Mouse (Mus musculus): ENCODE results near the gene Mkrn2. TPM values are rescaled to one million over a fixed set of nuclear protein-coding genes. Genes with fewer than 3 reads are reported as not detected.
A peak's percentile ranks its signal among the peaks of the same experiment; 100 is the strongest.

The Mkrn2 gene
- polyA plus RNA-seq, 1 experiment from 2014 or later, result 36.4 TPM

- H3K4me3 ChIP-seq (replicated peaks; ENCODE audit: low read length), result peak overlapping the region; percentile 92
- H3K27me3 ChIP-seq (ENCODE audit: control insufficient read depth, insufficient read depth, low read length), result no peaks in the 10 kb centered on the region
- ATAC-seq (ENCODE audit: low FRiP score), result peak; percentile 18; the same call in 1 of the 2 replicates
- WGBS, result 61% methylated on average over 4 of the region's 4 CpGs
- no peak for DNase-seq (ENCODE audit: low spot score)
- H3K4me1 ChIP-seq (replicated peaks; ENCODE audit: control insufficient read depth, insufficient read depth, low read length), result peaks cover 11% of the 10 kb centered on the region
- H3K27ac ChIP-seq, result no peak overlapping the region
- no peak overlapping the region for H3K9ac ChIP-seq
- peaks cover 8% of the 10 kb centered on the region for H3K36me3 ChIP-seq (replicated peaks; ENCODE audit: control insufficient read depth, insufficient read depth)
- H3K4me2 ChIP-seq (replicated peaks), result peak overlapping the region; percentile 67
- H3K9me3 ChIP-seq (ENCODE audit: control insufficient read depth, low read length), result no peaks in the 10 kb centered on the region
Measured at GRCm38 (mm10) chr6:115601322-115601714, 384 bp upstream of the Mkrn2 start.

DNA sequence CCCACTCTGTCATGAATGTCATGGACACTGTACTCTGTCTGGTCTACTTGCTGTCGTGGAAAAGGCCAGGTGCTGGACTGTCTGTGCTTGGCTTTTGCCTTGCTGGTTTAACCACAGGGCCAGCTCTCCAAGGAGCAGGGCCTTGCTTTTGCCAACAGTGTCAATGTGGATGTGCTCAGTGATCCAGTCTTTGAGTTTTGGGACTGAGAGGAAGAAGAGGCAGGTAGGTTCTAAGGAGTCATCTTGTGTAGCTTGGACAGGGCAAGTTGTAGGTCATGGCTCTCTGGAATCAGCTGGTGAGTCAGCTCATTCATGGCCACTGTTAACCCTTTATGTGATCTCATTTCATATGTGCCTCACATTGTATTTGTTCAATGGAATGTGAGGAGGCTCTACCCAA lies 4.8 kb downstream of the Mkrn2 start:
- WGBS, result 91% methylated on average over 1 of the region's 1 CpGs
- no peaks in the 10 kb centered on the region for H3K27me3 ChIP-seq (ENCODE audit: control insufficient read depth, insufficient read depth, low read length)
- DNase-seq (ENCODE audit: low spot score) (no peak), ATAC-seq (ENCODE audit: low FRiP score) (no peak)
- H3K4me3 ChIP-seq (replicated peaks; ENCODE audit: low read length), result no peak overlapping the region
- no peak overlapping the region for H3K27ac ChIP-seq
- peaks cover 31% of the 10 kb centered on the region for H3K36me3 ChIP-seq (replicated peaks; ENCODE audit: control insufficient read depth, insufficient read depth)
- no peak overlapping the region for H3K4me2 ChIP-seq (replicated peaks)
- no peak overlapping the region for H3K9ac ChIP-seq
- H3K9me3 ChIP-seq (ENCODE audit: control insufficient read depth, low read length), result no peaks in the 10 kb centered on the region
- H3K4me1 ChIP-seq (replicated peaks; ENCODE audit: control insufficient read depth, insufficient read depth, low read length), result peaks cover 11% of the 10 kb centered on the region

DNA sequence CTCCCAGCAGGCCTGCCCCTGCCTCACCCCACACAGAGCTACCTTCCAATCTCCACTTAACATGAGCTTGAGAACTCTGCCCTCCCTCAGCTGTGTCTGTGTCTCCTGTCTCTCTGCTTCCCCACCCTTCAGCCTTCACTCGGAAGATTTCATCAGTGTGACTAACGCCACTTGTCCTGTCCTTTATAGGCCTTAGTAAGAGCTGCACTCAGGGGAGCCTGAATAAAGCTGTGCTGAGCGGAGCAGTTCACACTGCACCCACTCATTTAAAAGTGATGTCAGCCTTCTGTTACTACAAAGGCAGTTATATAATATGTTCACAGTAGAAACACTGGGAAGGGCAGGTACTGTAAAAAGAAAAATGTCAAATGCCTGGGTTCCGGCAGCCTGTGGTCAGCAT lies 5.7 kb downstream of the Mkrn2 start:
- ATAC-seq (ENCODE audit: low FRiP score) (no peak), DNase-seq (ENCODE audit: low spot score) (no peak)
- Histone ChIP-seq H3K4me2 (replicated peaks) (no peak overlapping the region), H3K4me3 (replicated peaks; ENCODE audit: low read length) (no peak overlapping the region), H3K4me1 (replicated peaks; ENCODE audit: control insufficient read depth, insufficient read depth, low read length) (peaks cover 8% of the 10 kb centered on the region), H3K9me3 (ENCODE audit: control insufficient read depth, low read length) (no peaks in the 10 kb centered on the region), H3K9ac (no peak overlapping the region), H3K27me3 (ENCODE audit: control insufficient read depth, insufficient read depth, low read length) (no peaks in the 10 kb centered on the region), H3K27ac (no peak overlapping the region), H3K36me3 (replicated peaks; ENCODE audit: control insufficient read depth, insufficient read depth) (peaks cover 41% of the 10 kb centered on the region)
- WGBS, result 67% methylated on average over 4 of the region's 4 CpGs

DNA sequence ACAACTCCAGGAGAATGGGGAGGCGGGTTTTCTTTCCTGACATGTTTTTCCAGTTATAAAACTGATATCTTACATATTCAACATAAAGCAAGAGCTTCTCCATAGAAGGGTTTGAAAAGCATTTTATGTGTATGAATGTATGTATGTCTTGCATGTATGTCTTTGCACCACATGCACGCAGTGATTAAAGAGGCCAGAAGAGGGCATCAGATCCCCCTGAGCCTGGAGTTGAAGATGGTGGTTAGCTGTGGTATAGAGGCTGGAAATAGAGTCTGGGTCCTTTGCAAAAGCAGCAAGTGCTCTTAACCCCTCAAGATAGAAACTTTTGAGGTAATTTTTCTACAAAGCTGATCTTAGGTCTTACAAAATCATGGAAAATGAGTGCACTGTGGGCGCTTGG lies 7.4 kb downstream of the Mkrn2 start:
- no peak overlapping the region for H3K9ac ChIP-seq
- H3K4me1 ChIP-seq (replicated peaks; ENCODE audit: control insufficient read depth, insufficient read depth, low read length), result no peaks in the 10 kb centered on the region
- no peak overlapping the region for H3K27ac ChIP-seq
- H3K4me2 ChIP-seq (replicated peaks), result no peak overlapping the region
- 66% methylated on average over 3 of the region's 3 CpGs for WGBS
- DNase-seq (ENCODE audit: low spot score) (no peak), ATAC-seq (ENCODE audit: low FRiP score) (no peak)
- H3K27me3 ChIP-seq (ENCODE audit: control insufficient read depth, insufficient read depth, low read length), result no peaks in the 10 kb centered on the region
- H3K9me3 ChIP-seq (ENCODE audit: control insufficient read depth, low read length), result no peaks in the 10 kb centered on the region
- peaks cover 58% of the 10 kb centered on the region for H3K36me3 ChIP-seq (replicated peaks; ENCODE audit: control insufficient read depth, insufficient read depth)
- no peak overlapping the region for H3K4me3 ChIP-seq (replicated peaks; ENCODE audit: low read length)

DNA sequence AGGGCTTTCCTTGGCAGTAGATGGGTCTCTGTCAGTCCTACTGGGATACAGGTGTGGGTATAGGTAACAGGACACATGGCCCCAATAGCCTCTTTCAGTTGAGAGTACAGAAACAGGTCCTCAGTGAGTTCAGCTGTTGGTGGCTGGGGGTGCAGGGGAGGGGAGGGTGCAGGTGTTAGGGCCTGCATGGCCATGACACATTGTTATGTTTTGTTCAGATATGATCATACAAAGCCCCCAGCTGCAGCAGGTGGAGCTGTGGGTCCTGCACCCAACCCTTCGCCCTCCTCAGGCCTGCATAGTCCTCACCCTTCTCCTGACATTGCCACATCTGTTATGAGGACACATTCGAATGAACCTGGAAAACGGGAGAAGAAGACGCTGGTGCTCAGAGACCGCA lies 8.6 kb downstream of the Mkrn2 start:
- DNase-seq (ENCODE audit: low spot score) (no peak), ATAC-seq (ENCODE audit: low FRiP score) (no peak)
- no peak overlapping the region for H3K9ac ChIP-seq
- H3K4me2 ChIP-seq (replicated peaks), result no peak overlapping the region
- 92% methylated on average over 5 of the region's 5 CpGs for WGBS
- H3K4me1 ChIP-seq (replicated peaks; ENCODE audit: control insufficient read depth, insufficient read depth, low read length), result no peaks in the 10 kb centered on the region
- no peaks in the 10 kb centered on the region for H3K27me3 ChIP-seq (ENCODE audit: control insufficient read depth, insufficient read depth, low read length)
- H3K4me3 ChIP-seq (replicated peaks; ENCODE audit: low read length), result no peak overlapping the region
- peaks cover 70% of the 10 kb centered on the region for H3K36me3 ChIP-seq (replicated peaks; ENCODE audit: control insufficient read depth, insufficient read depth)
- no peak overlapping the region for H3K27ac ChIP-seq
- H3K9me3 ChIP-seq (ENCODE audit: control insufficient read depth, low read length), result no peaks in the 10 kb centered on the region

DNA sequence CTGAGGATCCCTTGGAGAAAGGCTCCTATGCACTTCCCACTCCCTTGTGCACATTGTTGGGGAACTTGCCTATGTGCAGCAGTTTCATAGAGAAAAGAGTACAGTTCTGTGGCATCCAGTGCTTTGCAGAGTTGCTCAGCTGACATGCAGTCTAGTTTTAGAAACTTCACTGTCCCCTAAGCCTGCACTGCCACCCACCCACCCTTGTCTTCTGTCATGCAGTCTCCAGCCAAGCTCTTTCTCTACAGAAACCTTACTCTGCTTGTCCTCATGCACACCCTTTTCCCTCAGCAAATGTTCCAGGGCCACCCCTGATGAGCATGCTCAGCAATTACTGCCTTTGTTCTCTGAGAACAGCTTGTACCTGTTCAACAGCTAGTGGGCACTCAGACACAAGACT lies 12.1 kb downstream of the Mkrn2 start:
- no peaks in the 10 kb centered on the region for H3K9me3 ChIP-seq (ENCODE audit: control insufficient read depth, low read length)

DNA sequence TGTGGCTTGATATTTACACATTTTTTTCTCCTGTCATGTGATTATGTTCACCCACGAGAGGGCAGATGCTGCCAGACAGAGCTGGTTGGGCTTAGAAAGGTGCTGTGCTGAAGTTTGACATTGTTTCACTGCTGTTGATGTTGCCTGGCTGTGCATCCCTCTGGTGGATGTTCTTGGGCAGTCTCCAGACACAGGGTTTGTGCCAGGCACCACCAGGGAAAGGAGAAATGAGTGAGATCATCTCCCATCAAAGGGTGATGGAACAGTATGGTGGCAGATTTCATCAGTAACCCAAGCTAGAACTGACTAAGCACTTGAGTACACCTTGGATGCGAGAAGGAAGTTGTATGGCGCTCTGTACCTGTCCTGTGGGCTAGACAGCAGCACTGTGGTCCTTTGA lies 14.3 kb downstream of the Mkrn2 start:
- no peak for DNase-seq (ENCODE audit: low spot score)
- no peaks in the 10 kb centered on the region for H3K4me1 ChIP-seq (replicated peaks; ENCODE audit: control insufficient read depth, insufficient read depth, low read length)
- H3K4me2 ChIP-seq (replicated peaks), result no peak overlapping the region
- no peak overlapping the region for H3K9ac ChIP-seq
- no peak overlapping the region for H3K27ac ChIP-seq
- no peak overlapping the region for H3K4me3 ChIP-seq (replicated peaks; ENCODE audit: low read length)
- no peaks in the 10 kb centered on the region for H3K27me3 ChIP-seq (ENCODE audit: control insufficient read depth, insufficient read depth, low read length)
- no peaks in the 10 kb centered on the region for H3K9me3 ChIP-seq (ENCODE audit: control insufficient read depth, low read length)
- WGBS, result 91% methylated on average over 3 of the region's 3 CpGs
- peaks cover 100% of the 10 kb centered on the region for H3K36me3 ChIP-seq (replicated peaks; ENCODE audit: control insufficient read depth, insufficient read depth)
- ATAC-seq (ENCODE audit: low FRiP score), result no peak

More for the DNA sequence above, 12.1 kb downstream of the Mkrn2 start:
- Histone ChIP-seq H3K4me2 (replicated peaks) (no peak overlapping the region), H3K27me3 (ENCODE audit: control insufficient read depth, insufficient read depth, low read length) (no peaks in the 10 kb centered on the region), H3K4me3 (replicated peaks; ENCODE audit: low read length) (no peak overlapping the region), H3K4me1 (replicated peaks; ENCODE audit: control insufficient read depth, insufficient read depth, low read length) (no peaks in the 10 kb centered on the region), H3K36me3 (replicated peaks; ENCODE audit: control insufficient read depth, insufficient read depth) (peaks cover 94% of the 10 kb centered on the region), H3K9ac (no peak overlapping the region), H3K27ac (no peak overlapping the region)
- ATAC-seq (ENCODE audit: low FRiP score), result no peak
- DNase-seq (ENCODE audit: low spot score), result no peak

GRCm38 (mm10) chr6:115619818-115620217 lies 18.1 kb downstream of the Mkrn2 start:
- Histone ChIP-seq H3K4me1 (replicated peaks; ENCODE audit: control insufficient read depth, insufficient read depth, low read length) (no peaks in the 10 kb centered on the region), H3K9me3 (ENCODE audit: control insufficient read depth, low read length) (no peaks in the 10 kb centered on the region), H3K4me3 (replicated peaks; ENCODE audit: low read length) (no peak overlapping the region), H3K9ac (no peak overlapping the region), H3K27me3 (ENCODE audit: control insufficient read depth, insufficient read depth, low read length) (no peaks in the 10 kb centered on the region), H3K4me2 (replicated peaks) (no peak overlapping the region), H3K36me3 (replicated peaks; ENCODE audit: control insufficient read depth, insufficient read depth) (peaks cover 100% of the 10 kb centered on the region), H3K27ac (no peak overlapping the region)
- 90% methylated on average over 10 of the region's 10 CpGs for WGBS
- ATAC-seq (ENCODE audit: low FRiP score) (no peak), DNase-seq (ENCODE audit: low spot score) (no peak)

DNA sequence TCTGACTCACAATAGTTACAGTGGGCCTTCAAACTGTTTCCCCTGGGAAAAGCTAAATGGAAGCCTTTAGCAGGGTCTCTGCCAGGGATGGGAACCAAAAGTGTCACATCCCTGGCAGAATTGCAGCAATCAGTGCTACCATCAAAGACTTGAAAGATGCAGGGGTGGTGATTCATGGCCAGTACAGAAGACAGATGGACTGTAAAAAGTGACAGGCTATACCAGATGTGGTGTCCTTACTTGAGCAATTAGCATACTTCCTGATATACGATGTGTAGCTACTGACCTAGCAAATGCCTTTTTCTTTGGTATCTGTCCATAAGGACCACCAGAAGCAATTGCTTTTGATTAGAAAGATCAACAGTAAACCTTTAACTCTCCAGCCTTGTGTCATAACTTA lies 19.2 kb downstream of the Mkrn2 start:
- Histone ChIP-seq H3K4me3 (replicated peaks; ENCODE audit: low read length) (no peak overlapping the region), H3K9me3 (ENCODE audit: control insufficient read depth, low read length) (no peaks in the 10 kb centered on the region), H3K27me3 (ENCODE audit: control insufficient read depth, insufficient read depth, low read length) (no peaks in the 10 kb centered on the region), H3K36me3 (replicated peaks; ENCODE audit: control insufficient read depth, insufficient read depth) (peaks cover 100% of the 10 kb centered on the region), H3K4me2 (replicated peaks) (no peak overlapping the region), H3K4me1 (replicated peaks; ENCODE audit: control insufficient read depth, insufficient read depth, low read length) (no peaks in the 10 kb centered on the region), H3K27ac (no peak overlapping the region), H3K9ac (no peak overlapping the region)
- ATAC-seq (ENCODE audit: low FRiP score) (no peak), DNase-seq (ENCODE audit: low spot score) (no peak)
- WGBS, result 97% methylated on average over 1 of the region's 1 CpGs

DNA sequence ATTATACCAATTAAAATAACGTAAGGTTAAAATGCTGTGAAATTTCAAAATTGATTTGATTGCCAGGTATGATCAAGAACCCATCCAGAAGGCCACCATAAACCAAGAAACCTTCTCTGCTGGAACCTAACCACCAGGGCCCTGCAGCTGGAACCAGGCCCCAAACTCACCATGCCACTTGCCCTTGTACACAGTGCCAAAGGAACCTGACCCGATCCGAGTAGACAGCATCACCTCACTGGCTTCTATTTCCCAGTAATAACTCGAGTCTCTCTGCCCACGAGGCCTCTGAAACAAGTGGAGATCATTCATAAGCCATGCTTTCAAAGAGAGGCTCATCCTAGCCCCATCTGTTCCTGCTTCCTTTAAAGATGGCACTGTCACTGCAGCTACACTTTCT lies 24.4 kb downstream of the Mkrn2 start:
- DNase-seq (ENCODE audit: low spot score) (no peak), ATAC-seq (ENCODE audit: low FRiP score) (no peak)
- H3K4me1 ChIP-seq (replicated peaks; ENCODE audit: control insufficient read depth, insufficient read depth, low read length), result no peaks in the 10 kb centered on the region
- 94% methylated on average over 5 of the region's 5 CpGs for WGBS
- peaks cover 98% of the 10 kb centered on the region for H3K36me3 ChIP-seq (replicated peaks; ENCODE audit: control insufficient read depth, insufficient read depth)
- H3K27me3 ChIP-seq (ENCODE audit: control insufficient read depth, insufficient read depth, low read length), result no peaks in the 10 kb centered on the region
- H3K27ac ChIP-seq, result no peak overlapping the region
- no peak overlapping the region for H3K4me3 ChIP-seq (replicated peaks; ENCODE audit: low read length)
- no peaks in the 10 kb centered on the region for H3K9me3 ChIP-seq (ENCODE audit: control insufficient read depth, low read length)
- H3K4me2 ChIP-seq (replicated peaks), result no peak overlapping the region
- H3K9ac ChIP-seq, result no peak overlapping the region
